Mouse (Mus musculus) intestine, embryonic 16.5 days (tissue): Measurements from ENCODE around the gene Pld1. TPM values are rescaled to one million over a fixed set of nuclear protein-coding genes. Genes with fewer than 3 reads are reported as not detected.

Source experiments
- ATAC-seq: fragments of 200-750 bp; cut with Nextera tagmentation; 2 replicates; pipeline ENCODE4 v1.8.0; 2017; ENCODE audit warnings: moderate TSS enrichment, moderate library complexity
- H3K27ac ChIP-seq: fragments of 300-500 bp; sonication (generic); 2 replicates; pipeline ENCODE4 v1.5.1; 2014; ENCODE audit warnings: mild to moderate bottlenecking, low read length
- H3K27me3 ChIP-seq: fragments of 300-500 bp; sonication (generic); replicated peaks from 2 replicates; pipeline ENCODE4 v1.6.1; 2014; ENCODE audit warnings: low read length, control low read depth, mixed read lengths; ENCODE audit not compliant: control insufficient read depth, insufficient read depth
- H3K36me3 ChIP-seq: fragments of 300-500 bp; sonication (generic); 2 replicates; pipeline ENCODE4 v1.6.1; 2014; ENCODE audit warnings: low read length, control low read depth; ENCODE audit not compliant: control insufficient read depth, insufficient read depth
- H3K4me1 ChIP-seq: fragments of 300-500 bp; sonication (generic); 2 replicates; pipeline ENCODE4 v1.6.1; 2014; ENCODE audit warnings: low read length, control low read depth, mixed read lengths; ENCODE audit not compliant: control insufficient read depth, insufficient read depth
- H3K4me2 ChIP-seq: fragments of 300-500 bp; sonication (generic); 2 replicates; pipeline ENCODE4 v1.6.1; 2014; ENCODE audit warnings: low read depth, low read length, control low read depth
- H3K4me3 ChIP-seq: fragments of 300-500 bp; sonication (generic); 2 replicates; pipeline ENCODE4 v1.5.1; 2014; ENCODE audit warnings: mild to moderate bottlenecking, low read length
- H3K9ac ChIP-seq: fragments of 300-500 bp; sonication (generic); 2 replicates; pipeline ENCODE4 v1.6.1; 2014; ENCODE audit warnings: low read depth, low read length
- H3K9me3 ChIP-seq: fragments of 300-500 bp; sonication (generic); 2 replicates; pipeline ENCODE4 v1.6.1; 2016; ENCODE audit warnings: low read length, control low read depth; ENCODE audit not compliant: control insufficient read depth
- WGBS: fragments of 180-500 bp; shearing (Covaris S2); extraction: QIAGEN DNeasy Blood & Tissue Kit; methylation state at CpG from one replicate; pipeline ENCODE4 v1.1.7; 2014; 5-methylcytosine and 5-hydroxymethylcytosine counted together
- polyA plus RNA-seq: library from polyadenylated mRNA; unstranded; fragments of >200 nt; fragmentation: Nextera tagmentation; extraction: Ambion mirVana; gene quantifications from 2 replicates; pipeline ENCODE4 v1.2.1, GENCODE M21; 2015

Pld1 gene
- polyA plus RNA-seq, 1 experiment from 2014 or later, result 22.3 TPM

GRCm38 (mm10) chr3:28167796-28168505 lies 229.5 kb downstream of the Pld1 start:
- Histone ChIP-seq H3K9me3 (no peaks in the 10 kb centered on the region), H3K27ac (no peak overlapping the region), H3K36me3 (no peaks in the 10 kb centered on the region), H3K4me2 (no peak overlapping the region), H3K9ac (no peak overlapping the region), H3K4me3 (no peak overlapping the region), H3K27me3 (no peaks in the 10 kb centered on the region), H3K4me1 (peaks cover 10% of the 10 kb centered on the region; the same call in 1 of the 2 replicates)
- WGBS, result 82% methylated on average over 6 of the region's 6 CpGs
- no peak for ATAC-seq

DNA sequence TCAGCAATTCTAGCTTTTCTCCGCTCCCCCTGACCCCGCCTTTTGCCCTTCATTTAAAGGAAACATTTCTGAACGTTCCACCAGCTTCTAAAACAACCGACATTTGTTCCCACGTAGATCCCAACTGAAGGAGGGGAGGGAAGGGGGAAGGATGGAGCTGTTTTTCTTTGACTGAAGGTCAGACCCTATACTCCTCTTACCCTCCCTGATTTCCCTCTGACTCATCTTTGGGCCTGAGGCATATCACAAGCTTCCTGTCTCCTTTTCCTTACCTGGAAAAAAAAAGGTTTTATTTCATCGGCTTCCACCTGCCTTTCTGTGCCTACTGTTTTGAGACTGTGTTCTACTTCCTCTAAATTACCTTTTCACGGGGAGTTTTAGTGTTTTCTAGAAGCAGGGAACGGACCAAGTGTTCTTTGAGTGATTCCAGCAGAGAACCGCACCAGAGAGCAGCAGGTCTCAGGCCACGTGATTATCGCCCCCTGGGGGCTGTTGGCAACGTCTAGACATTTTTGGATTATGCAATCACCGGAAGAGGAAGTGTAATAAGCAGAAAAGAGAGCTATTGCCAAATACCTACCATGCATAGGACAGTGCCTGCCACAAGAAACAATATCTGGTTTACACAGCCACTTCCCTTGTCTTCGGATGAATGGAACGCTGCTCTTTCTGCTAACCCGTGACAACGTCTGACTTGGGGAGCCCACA lies 232.6 kb downstream of the Pld1 start:
- H3K27me3 ChIP-seq, result no peaks in the 10 kb centered on the region
- H3K9ac ChIP-seq, result no peak overlapping the region
- H3K9me3 ChIP-seq, result no peaks in the 10 kb centered on the region
- no peaks in the 10 kb centered on the region for H3K36me3 ChIP-seq
- H3K4me1 ChIP-seq, result peaks cover 11% of the 10 kb centered on the region; the same call in 1 of the 2 replicates
- WGBS, result 45% methylated on average over 17 of the region's 17 CpGs
- ATAC-seq, result peak; percentile 62; the same call in 1 of the 2 replicates
- H3K4me3 ChIP-seq, result no peak overlapping the region
- H3K27ac ChIP-seq, result no peak overlapping the region
- H3K4me2 ChIP-seq, result peak overlapping the region; percentile 5; the same call in 1 of the 2 replicates

DNA sequence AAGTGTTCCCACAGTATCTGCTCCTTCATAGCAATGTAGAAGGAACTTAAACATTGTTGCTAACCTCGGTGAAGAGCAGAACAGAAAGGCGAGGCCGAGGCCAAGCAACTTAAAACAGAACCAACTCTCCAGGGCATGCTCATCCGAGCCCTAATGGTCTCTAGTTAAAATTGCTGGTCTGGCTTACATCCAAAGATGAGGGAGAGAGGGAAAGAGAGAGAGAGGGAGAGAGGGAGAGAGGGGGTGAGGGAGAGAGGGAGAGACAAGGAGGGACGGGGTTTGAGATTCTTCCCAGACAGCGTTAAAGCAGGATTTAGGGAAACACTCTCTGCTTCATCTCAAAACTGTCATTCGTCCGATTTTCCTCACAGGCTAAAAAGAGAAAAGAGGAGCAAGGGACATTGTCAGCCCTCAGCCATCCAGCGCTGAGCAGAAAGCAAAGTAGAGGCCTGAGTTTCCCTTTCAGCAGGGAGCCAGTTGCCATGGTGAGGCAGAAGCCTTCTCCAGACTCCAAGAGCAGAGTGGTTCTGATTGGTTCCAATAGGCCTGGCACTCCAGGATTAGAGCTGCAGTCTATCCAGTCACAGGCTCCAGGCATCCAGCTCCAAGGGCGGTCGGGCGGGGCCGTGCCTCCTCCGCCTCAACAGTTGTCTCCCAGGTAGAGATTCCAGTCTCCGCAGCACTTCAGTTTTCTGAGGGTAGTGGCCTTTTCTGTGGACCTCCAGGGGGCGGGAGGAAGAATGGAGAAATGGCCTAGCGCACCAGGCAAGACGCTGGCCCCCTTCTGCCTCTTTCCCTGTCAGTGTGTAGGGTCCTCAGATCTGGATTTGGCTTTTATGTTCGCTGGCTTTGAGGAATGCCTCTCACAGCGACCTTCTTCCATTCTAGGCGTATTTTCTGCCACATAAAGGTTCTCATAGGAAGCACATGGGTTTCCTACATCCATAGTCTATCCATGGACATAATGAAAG lies 237.8 kb downstream of the Pld1 start:
- WGBS, result 29% methylated on average over 21 of the region's 21 CpGs
- Histone ChIP-seq H3K9ac (no peak overlapping the region), H3K4me2 (0 out of 2 replicates have a peak overlapping the region, but pooled peaks have one; percentile 18), H3K4me1 (peaks cover 11% of the 10 kb centered on the region), H3K36me3 (no peaks in the 10 kb centered on the region), H3K27ac (no peak overlapping the region; the same call in 1 of the 2 replicates), H3K9me3 (no peaks in the 10 kb centered on the region), H3K27me3 (no peaks in the 10 kb centered on the region), H3K4me3 (no peak overlapping the region)
- ATAC-seq, result peak; percentile 76

DNA sequence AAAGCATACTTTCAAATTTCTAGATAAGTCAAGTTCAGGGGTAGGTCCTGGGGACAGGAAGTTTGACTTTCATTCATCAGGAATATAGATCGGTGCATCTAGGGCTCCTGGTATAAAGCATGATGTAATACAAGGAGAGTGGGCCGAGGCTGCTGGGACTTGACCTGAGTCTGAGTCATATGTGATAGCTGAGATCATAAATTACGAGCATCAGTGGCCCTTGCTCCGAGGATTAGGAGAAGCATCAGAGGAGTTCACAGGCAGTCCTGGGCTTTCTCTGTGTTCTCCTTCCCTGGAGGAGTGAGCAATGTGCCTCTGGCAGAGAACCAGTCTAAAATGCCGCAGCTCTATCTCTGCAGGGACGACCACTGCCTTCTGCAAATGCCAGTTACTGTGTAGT lies 239.8 kb downstream of the Pld1 start:
- no peaks in the 10 kb centered on the region for H3K27me3 ChIP-seq
- no peaks in the 10 kb centered on the region for H3K9me3 ChIP-seq
- peaks cover 6% of the 10 kb centered on the region; the same call in 1 of the 2 replicates for H3K4me1 ChIP-seq
- H3K4me3 ChIP-seq, result no peak overlapping the region
- H3K9ac ChIP-seq, result no peak overlapping the region
- H3K36me3 ChIP-seq, result no peaks in the 10 kb centered on the region
- no peak overlapping the region for H3K4me2 ChIP-seq
- H3K27ac ChIP-seq, result no peak overlapping the region
- 49% methylated on average over 6 of the region's 6 CpGs for WGBS
- ATAC-seq, result peak; percentile 65; the same call in 1 of the 2 replicates

Other genes starting within 250 kb of the Pld1 start
- gene Fndc3b, start 227.4 kb upstream of the Pld1 start, polyA plus RNA-seq, result 14.0 and 15.4 TPM in 2 replicates
- not detected in 2 replicates for gene Tmem212, start 42.3 kb upstream of the Pld1 start, polyA plus RNA-seq